Mouse (Mus musculus) embryonic facial prominence, embryonic 10.5 days (tissue): ENCODE data around the gene Vmn2r35. TPM values are rescaled to one million over a fixed set of nuclear protein-coding genes. Genes with fewer than 3 reads are reported as not detected.
"Not testable (repeated sequence)": the region's sequence is repeated elsewhere in the genome, so short reads cannot be mapped to it uniquely, and the experiment has no call there.

ENCODE experiments used
- DNase-seq: peaks from one replicate; pipeline ENCODE4 v3.0.0-alpha.2; 2017; ENCODE audit warnings: low spot score
- H3K27ac ChIP-seq: fragments of 300-500 bp; sonication (generic); replicated peaks from 2 replicates; pipeline ENCODE4 v1.5.1; 2016; ENCODE audit warnings: mild to moderate bottlenecking
- H3K27me3 ChIP-seq: fragments of 300-500 bp; sonication (generic); replicated peaks from 2 replicates; pipeline ENCODE4 v1.6.1; 2016; ENCODE audit warnings: low read depth, mild to moderate bottlenecking; ENCODE audit not compliant: poor library complexity, severe bottlenecking
- H3K36me3 ChIP-seq: fragments of 300-500 bp; sonication (generic); replicated peaks from 2 replicates; pipeline ENCODE4 v1.6.1; 2016; ENCODE audit warnings: mild to moderate bottlenecking, moderate library complexity
- H3K4me1 ChIP-seq: fragments of 300-500 bp; sonication (generic); 2 replicates; pipeline ENCODE4 v1.6.1; 2016
- H3K4me3 ChIP-seq: fragments of 300-500 bp; sonication (generic); 2 replicates; pipeline ENCODE4 v1.5.1; 2016; ENCODE audit warnings: mild to moderate bottlenecking, moderate library complexity
- H3K9me3 ChIP-seq: fragments of 300-500 bp; sonication (generic); 2 replicates; pipeline ENCODE4 v1.6.1; 2016; ENCODE audit warnings: mild to moderate bottlenecking
- WGBS: fragments of 180-500 bp; shearing (Covaris S2); methylation state at CpG from one replicate; pipeline ENCODE4 v1.1.7; 2016; 5-methylcytosine and 5-hydroxymethylcytosine counted together
- polyA plus RNA-seq: library from polyadenylated mRNA; unstranded; fragments of >200 nt; fragmentation: Nextera tagmentation; extraction: Ambion mirVana; gene quantifications from 2 replicates; pipeline ENCODE4 v1.2.1, GENCODE M21; 2016

Gene Vmn2r35
- not detected in 2 replicates for polyA plus RNA-seq

DNA sequence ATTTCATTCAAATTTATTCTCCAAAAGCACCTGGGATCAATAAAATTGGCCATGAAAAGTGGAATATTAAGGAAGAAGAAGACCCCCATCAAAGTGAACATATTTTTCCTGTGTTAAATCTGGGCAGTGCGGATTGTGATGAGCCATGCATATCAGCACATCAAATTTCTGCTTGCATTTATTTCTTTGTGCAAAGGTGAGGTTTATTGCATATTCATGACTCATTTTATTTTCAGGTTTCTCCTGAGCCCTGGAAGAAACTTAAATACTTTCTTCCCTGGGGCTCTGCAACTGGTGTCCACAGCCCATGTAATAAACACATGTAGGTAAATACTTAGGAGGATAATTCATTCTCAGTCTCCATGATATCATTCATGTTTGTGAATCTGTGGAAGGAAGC is at the start of gene Vmn2r35:
Vmn2r35 (minus strand) TSS at position 101 of the 400 bp plus-strand sequence.
- H3K36me3 ChIP-seq, DNase-seq, H3K9me3 ChIP-seq, H3K4me3 ChIP-seq, H3K27me3 ChIP-seq, H3K4me1 ChIP-seq, H3K27ac ChIP-seq: not testable (repeated sequence)
- no CpG with 5 or more reads among the region's 1 CpGs for WGBS

DNA sequence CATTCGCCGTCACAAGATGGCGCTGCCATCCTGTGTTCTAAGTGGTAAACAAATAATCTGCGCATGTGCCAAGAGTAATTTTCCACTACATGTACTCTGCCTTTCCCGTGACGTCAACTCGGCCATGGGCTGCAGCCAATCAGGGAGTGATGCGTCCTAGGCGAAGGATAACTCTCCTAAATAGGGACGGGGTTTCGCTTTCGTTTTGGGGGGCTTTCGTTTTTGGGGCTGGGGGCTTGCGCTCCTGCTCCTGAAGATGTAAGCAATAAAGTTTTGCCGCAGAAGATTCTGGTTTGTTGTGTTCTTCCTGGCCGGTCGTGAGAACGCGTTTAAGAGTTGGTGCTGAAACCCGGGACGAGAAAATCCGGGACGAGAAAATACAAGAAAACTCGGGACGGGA is 25.5 kb downstream of the Vmn2r35 start:
- not testable (repeated sequence) for H3K4me3 ChIP-seq, H3K27ac ChIP-seq, H3K27me3 ChIP-seq, DNase-seq, H3K4me1 ChIP-seq, H3K9me3 ChIP-seq, H3K36me3 ChIP-seq
- 96% methylated on average over 11 of the region's 25 CpGs for WGBS

Other genes starting within 250 kb of the Vmn2r35 start
- not detected in 2 replicates for gene Vmn2r34, start 130.4 kb downstream of the Vmn2r35 start, polyA plus RNA-seq
- not detected in 2 replicates for gene Vmn2r36, start 82.6 kb upstream of the Vmn2r35 start, polyA plus RNA-seq